In the genomic region with DNA sequence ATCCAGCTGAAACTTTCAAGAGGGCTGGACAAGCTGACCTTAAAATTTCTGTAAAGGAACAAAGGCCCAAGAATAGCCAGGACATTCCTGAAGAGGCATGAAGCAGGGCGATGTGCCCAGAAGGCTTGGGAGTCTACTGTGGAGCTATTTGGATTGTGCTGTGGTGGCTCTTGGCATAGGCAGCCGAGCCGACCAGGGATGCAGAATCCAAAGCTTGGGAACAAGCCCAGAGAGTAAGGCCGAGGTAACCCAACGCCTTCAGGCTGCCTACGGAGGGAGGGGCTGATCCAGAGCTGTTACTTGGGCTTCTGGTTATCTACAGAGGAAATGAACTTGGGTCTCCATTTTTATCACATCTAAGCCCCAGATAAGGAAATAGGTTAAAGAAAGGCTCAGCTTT, we compare ENCODE assay signal across 17 mouse cellular contexts. TPM values are rescaled to one million over a fixed set of nuclear protein-coding genes. Genes with fewer than 3 reads are reported as not detected.
A peak's percentile ranks its signal among the peaks of the same experiment; 100 is the strongest.
DNase-seq lines count a peak whose midpoint lies in the region; ATAC-seq and TF ChIP-seq lines count a peak whose summit lies in the region.
"Had no signal": no experiment of that assay in that cellular context is flagged by ENCODE, and none has a peak within 500 bp of the region (broad histone marks: within the 10 kb centered on the region; RNA-seq: fewer than 3 reads in every experiment).

No protein-coding gene starts in this region.

- no peak overlapping the region for H3K27ac ChIP-seq in left cerebral cortex, adult 2 months
- H3K27ac ChIP-seq in hindbrain, embryonic 14.5 days: no peak overlapping the region
- H3K27ac ChIP-seq: embryonic facial prominence, embryonic 13.5 days; liver, embryonic 15.5 days; midbrain, embryonic 12.5 days; neural tube, embryonic 12.5 days had no signal

- H3K4me1 ChIP-seq in hindbrain, embryonic 14.5 days (replicated peaks; ENCODE audit: control insufficient read depth, insufficient read depth, low read length): no peaks in the 10 kb centered on the region
- H3K4me1 ChIP-seq: embryonic facial prominence, embryonic 13.5 days; liver, embryonic 15.5 days; midbrain, embryonic 12.5 days; neural tube, embryonic 12.5 days had no signal

- H3K9me3 ChIP-seq in hindbrain, embryonic 14.5 days (ENCODE audit: control insufficient read depth, low read length): no peaks in the 10 kb centered on the region
- H3K9me3 ChIP-seq: embryonic facial prominence, embryonic 13.5 days; liver, embryonic 15.5 days; midbrain, embryonic 12.5 days; neural tube, embryonic 12.5 days had no signal

- no peak overlapping the region for H3K4me2 ChIP-seq in hindbrain, embryonic 14.5 days (replicated peaks)
- H3K4me2 ChIP-seq: embryonic facial prominence, embryonic 13.5 days; liver, embryonic 15.5 days; midbrain, embryonic 12.5 days; neural tube, embryonic 12.5 days had no signal

- no peaks in the 10 kb centered on the region for H3K36me3 ChIP-seq in hindbrain, embryonic 14.5 days (replicated peaks; ENCODE audit: control insufficient read depth, insufficient read depth)
- H3K36me3 ChIP-seq: embryonic facial prominence, embryonic 13.5 days; G1E; liver, embryonic 15.5 days; midbrain, embryonic 12.5 days; neural tube, embryonic 12.5 days had no signal

- H3K27me3 ChIP-seq in hindbrain, embryonic 14.5 days (ENCODE audit: control insufficient read depth, insufficient read depth, low read length): no peaks in the 10 kb centered on the region
- H3K27me3 ChIP-seq: embryonic facial prominence, embryonic 13.5 days; midbrain, embryonic 12.5 days; neural tube, embryonic 12.5 days had no signal

- intact Hi-C loops in left cerebral cortex, postnatal 10 days (cut with DNase I): no loop called here
- intact Hi-C loops in left cerebral cortex, adult 2 months (cut with DNase I): no loop called here

- no peak overlapping the region for H3K9ac ChIP-seq in hindbrain, embryonic 14.5 days
- H3K9ac ChIP-seq: embryonic facial prominence, embryonic 13.5 days; liver, embryonic 15.5 days; midbrain, embryonic 12.5 days; neural tube, embryonic 12.5 days had no signal

- WGBS in hindbrain, embryonic 14.5 days: 69% methylated on average over 6 of the region's 6 CpGs

- no peak for TF ChIP-seq CTCF in left cerebral cortex, adult 2 months (IDR thresholded peaks at IDR 0.05)

- ATAC-seq in cerebellum, adult (ENCODE audit: insufficient number of reproducible peaks, low FRiP score, low TSS enrichment): no peak
- no peak for ATAC-seq in hindbrain, embryonic 14.5 days (ENCODE audit: low FRiP score)

- DNase-seq in cerebellum, adult 9-11 months: peak; percentile 9
- DNase-seq in left cerebral cortex, postnatal 10 days (ENCODE audit: extremely low spot score in 1 of 2, low spot score in 2 of 2): peak; percentile 20 to 49
- DNase-seq in left cerebral cortex, adult 2 months (ENCODE audit: extremely low spot score in 1 of 2, low spot score in 2 of 2): no peak
- DNase-seq in Muller cell, postnatal 12 days (ENCODE audit: inconsistent ontology term): peak; percentile 91
- peak; percentile 58 for DNase-seq in heart, adult 8-10 months (ENCODE audit: low spot score)
- no peak for DNase-seq in kidney, postnatal 25 days
- no peak for DNase-seq in hindbrain, embryonic 14.5 days (ENCODE audit: low spot score)
- DNase-seq: kidney, postnatal 36 days had no signal

- H3K4me3 ChIP-seq in left cerebral cortex, adult 2 months: no peak overlapping the region
- no peak overlapping the region for H3K4me3 ChIP-seq in hindbrain, embryonic 14.5 days (replicated peaks; ENCODE audit: low read length)
- H3K4me3 ChIP-seq: embryonic facial prominence, embryonic 13.5 days; liver, embryonic 15.5 days; midbrain, embryonic 12.5 days; neural tube, embryonic 12.5 days had no signal

RNA-seq across cellular contexts. Expression of a gene that starts 18.9 kb away (rescaled TPM):
- not detected for total RNA-seq in left cerebral cortex, postnatal 10 days (2021)
- not detected for total RNA-seq in left cerebral cortex, adult 2 months (2021)
- not detected for total RNA-seq in heart, adult 8-10 months (2022)
- not detected in 2 replicates for polyA plus RNA-seq in hindbrain, embryonic 14.5 days (2014; fragmentation: Nextera tagmentation; extraction: Ambion mirVana)
- total RNA-seq: adrenal gland, adult 18-20 months; G1E; left cerebral cortex, postnatal 36 days had no signal
- polyA plus RNA-seq: G1E; liver, embryonic 15.5 days; small intestine, adult 2 months had no signal

Comparison
In these comparisons a context has a peak if more than half of its experiments do, and no peak if none do; other contexts are left out.
1. DNase-seq: peak in cerebellum, adult 9-11 months (single experiment), left cerebral cortex, postnatal 10 days (2 of 2), Muller cell, postnatal 12 days (single experiment) and heart, adult 8-10 months (single experiment); none in left cerebral cortex, adult 2 months (0 of 2), kidney, postnatal 25 days (0 of 2) and hindbrain, embryonic 14.5 days (single experiment).